Mouse (Mus musculus): Measurements from ENCODE around the gene Osbpl3. TPM values are rescaled to one million over a fixed set of nuclear protein-coding genes. Genes with fewer than 3 reads are reported as not detected.

The Osbpl3 gene
- polyA plus RNA-seq, 1 experiment from 2014 or later, result 16.7 TPM

DNA sequence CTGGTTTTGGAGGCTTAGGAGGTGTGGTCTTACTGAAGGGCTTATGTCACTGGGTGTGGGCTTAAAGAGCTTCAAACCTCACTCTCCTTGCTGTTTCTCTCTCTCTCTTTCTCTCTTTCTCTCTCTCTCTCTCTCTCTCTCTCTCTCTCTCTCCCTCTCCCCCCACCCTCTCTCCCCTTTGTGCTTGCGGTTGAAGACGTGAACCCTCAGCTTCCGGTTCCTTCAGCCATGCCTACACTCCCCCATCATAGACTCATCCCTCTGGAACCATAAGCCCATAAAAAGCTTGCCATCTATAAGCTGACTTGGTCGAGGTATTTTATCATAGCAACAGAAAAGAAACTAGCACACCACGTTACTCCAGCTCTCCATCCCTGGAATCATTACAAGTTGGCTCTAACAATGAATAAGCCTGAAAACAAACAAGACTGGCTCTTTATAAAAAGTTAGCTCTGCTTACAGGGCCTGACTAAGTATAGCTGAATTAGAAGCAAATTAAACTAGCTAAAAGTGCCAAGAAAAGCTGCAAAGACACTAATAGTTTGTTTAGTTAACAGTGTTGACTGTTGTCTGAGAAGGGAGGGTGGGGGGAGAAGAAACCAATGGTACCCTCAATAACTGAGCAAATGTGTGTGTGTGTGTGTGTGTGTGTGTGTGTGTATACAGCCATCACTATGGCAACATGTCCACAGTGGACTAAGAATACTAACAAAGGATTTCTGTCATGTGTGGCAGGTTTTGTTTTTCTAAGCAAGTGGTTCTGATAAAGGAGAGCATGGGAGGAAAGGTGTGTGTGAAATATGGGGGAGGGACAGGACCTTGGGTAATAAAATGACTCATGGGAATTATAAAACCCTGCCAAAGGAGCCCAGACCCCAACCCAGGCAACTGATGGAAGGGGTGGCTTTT lies 83.2 kb downstream of the Osbpl3 start:
- Histone ChIP-seq H3K27ac (ENCODE audit: low read length) (peak overlapping the region; percentile 58; the same call in 1 of the 2 replicates), H3K9me3 (ENCODE audit: control insufficient read depth, low read depth, low read length) (no peaks in the 10 kb centered on the region), H3K4me2 (replicated peaks; ENCODE audit: low read depth, low read length) (no peak overlapping the region), H3K9ac (replicated peaks; ENCODE audit: low read depth, low read length) (no peak overlapping the region), H3K36me3 (ENCODE audit: control insufficient read depth, insufficient read depth, low read length) (no peaks in the 10 kb centered on the region), H3K27me3 (ENCODE audit: control insufficient read depth, insufficient read depth, low read length) (no peaks in the 10 kb centered on the region), H3K4me1 (ENCODE audit: control insufficient read depth, insufficient read depth, low read length) (no peaks in the 10 kb centered on the region; the same call in 1 of the 2 replicates), H3K4me3 (ENCODE audit: low read depth, low read length) (no peak overlapping the region)
- 47% methylated on average over 5 of the region's 5 CpGs for WGBS
- peak; percentile 76 for ATAC-seq (ENCODE audit: insufficient number of reproducible peaks, insufficient read depth, low FRiP score, low read depth)

DNA sequence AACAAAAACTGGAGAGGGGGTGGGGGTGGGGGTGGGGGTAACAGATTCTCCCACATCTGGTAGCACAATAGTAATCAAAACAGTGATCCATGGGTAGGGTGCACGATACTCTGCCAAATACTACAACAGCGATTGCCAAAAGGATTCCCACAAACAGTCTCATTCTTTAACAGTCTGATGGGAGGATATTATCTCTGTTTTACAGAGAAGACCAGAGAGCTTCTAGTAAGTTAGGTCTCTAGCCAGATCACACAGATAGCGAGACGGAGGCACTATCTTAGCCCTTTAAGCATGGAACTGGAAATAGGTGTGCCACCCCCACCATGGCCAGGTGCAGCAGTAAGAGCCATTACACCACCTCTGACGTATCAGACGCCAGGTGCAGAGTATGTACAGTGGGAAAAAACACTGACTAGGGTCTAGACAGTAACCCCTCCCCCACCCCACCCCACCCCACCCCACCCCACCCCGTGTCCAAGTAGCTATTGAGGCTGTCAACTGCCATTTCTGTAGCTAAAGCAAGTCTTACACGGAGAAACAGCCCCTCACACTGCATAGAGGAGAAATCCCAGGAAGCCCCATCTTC lies 84.4 kb downstream of the Osbpl3 start:
- H3K9ac ChIP-seq (replicated peaks; ENCODE audit: low read depth, low read length), result no peak overlapping the region
- no peaks in the 10 kb centered on the region for H3K36me3 ChIP-seq (ENCODE audit: control insufficient read depth, insufficient read depth, low read length)
- H3K4me1 ChIP-seq (ENCODE audit: control insufficient read depth, insufficient read depth, low read length), result no peaks in the 10 kb centered on the region
- no peaks in the 10 kb centered on the region for H3K27me3 ChIP-seq (ENCODE audit: control insufficient read depth, insufficient read depth, low read length)
- H3K27ac ChIP-seq (ENCODE audit: low read length), result no peak overlapping the region
- H3K4me3 ChIP-seq (ENCODE audit: low read depth, low read length), result no peak overlapping the region
- no peak overlapping the region for H3K4me2 ChIP-seq (replicated peaks; ENCODE audit: low read depth, low read length)
- no peaks in the 10 kb centered on the region for H3K9me3 ChIP-seq (ENCODE audit: control insufficient read depth, low read depth, low read length)
- ATAC-seq (ENCODE audit: insufficient number of reproducible peaks, insufficient read depth, low FRiP score, low read depth), result no peak
- WGBS, result 81% methylated on average over 8 of the region's 8 CpGs

DNA sequence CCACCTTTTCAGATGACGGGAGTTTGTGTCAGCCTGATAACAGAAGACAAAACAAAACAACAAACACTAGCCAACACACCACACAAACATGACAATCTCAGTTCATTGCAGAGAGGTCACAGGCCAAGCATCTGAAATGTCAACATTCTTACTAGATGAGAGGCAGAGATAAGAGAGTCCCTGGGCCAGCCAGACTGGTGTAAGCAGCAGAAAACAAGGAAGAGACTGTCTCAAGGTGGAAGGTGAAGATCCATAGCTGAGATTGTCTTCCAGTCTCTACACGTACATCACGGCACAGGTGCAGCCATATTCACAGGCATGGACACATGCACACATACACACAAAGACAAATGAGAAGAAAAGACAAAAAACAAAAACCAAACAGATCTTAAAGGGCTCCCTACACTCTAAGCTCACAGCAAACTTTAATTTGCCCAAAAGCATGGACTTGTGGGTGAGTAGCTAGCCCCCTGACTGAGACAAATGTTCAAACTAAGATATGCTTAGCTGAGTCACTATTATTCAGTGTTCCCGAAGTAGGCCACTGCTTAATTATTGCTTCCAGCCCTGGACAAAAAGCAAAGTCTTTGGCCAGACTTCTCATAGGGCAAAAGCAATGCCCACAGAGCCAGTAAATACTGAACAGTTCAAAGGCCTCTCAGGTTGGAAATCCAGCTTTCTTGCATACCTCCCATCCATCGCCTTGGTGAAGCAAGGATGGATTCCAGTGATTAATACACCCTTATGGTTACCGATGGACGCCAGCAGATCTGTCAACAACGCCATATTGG lies 87.3 kb downstream of the Osbpl3 start:
- H3K9ac ChIP-seq (replicated peaks; ENCODE audit: low read depth, low read length), result no peak overlapping the region
- H3K27me3 ChIP-seq (ENCODE audit: control insufficient read depth, insufficient read depth, low read length), result no peaks in the 10 kb centered on the region
- H3K27ac ChIP-seq (ENCODE audit: low read length), result no peak overlapping the region
- WGBS, result 90% methylated on average over 8 of the region's 8 CpGs
- ATAC-seq (ENCODE audit: insufficient number of reproducible peaks, insufficient read depth, low FRiP score, low read depth), result no peak
- H3K9me3 ChIP-seq (ENCODE audit: control insufficient read depth, low read depth, low read length), result no peaks in the 10 kb centered on the region
- H3K4me2 ChIP-seq (replicated peaks; ENCODE audit: low read depth, low read length), result no peak overlapping the region
- no peaks in the 10 kb centered on the region for H3K36me3 ChIP-seq (ENCODE audit: control insufficient read depth, insufficient read depth, low read length)
- no peaks in the 10 kb centered on the region for H3K4me1 ChIP-seq (ENCODE audit: control insufficient read depth, insufficient read depth, low read length)
- no peak overlapping the region for H3K4me3 ChIP-seq (ENCODE audit: low read depth, low read length)

DNA sequence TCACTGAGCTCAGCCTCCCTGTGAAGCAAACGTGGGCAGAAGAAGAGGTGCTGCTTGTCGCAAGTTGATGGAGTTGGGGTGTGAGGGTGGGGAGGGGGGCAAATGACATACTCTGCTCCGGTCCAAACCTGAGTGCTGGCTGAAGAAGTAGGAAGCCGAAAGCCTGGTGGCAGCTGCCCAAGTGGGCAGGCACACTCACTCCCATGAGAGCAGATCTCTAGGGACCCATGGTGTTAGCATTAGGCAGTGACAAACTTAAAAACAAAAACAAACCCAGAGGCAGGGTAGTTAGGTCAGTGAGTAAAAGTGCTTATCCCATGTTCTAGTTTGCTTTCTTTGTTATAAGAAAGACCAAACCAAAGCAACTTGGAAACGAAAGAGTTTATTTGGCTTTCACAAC lies 88.2 kb downstream of the Osbpl3 start:
- no peak overlapping the region for H3K4me2 ChIP-seq (replicated peaks; ENCODE audit: low read depth, low read length)
- H3K36me3 ChIP-seq (ENCODE audit: control insufficient read depth, insufficient read depth, low read length), result no peaks in the 10 kb centered on the region
- H3K27ac ChIP-seq (ENCODE audit: low read length), result no peak overlapping the region
- no peak overlapping the region for H3K9ac ChIP-seq (replicated peaks; ENCODE audit: low read depth, low read length)
- no peaks in the 10 kb centered on the region for H3K27me3 ChIP-seq (ENCODE audit: control insufficient read depth, insufficient read depth, low read length)
- H3K4me3 ChIP-seq (ENCODE audit: low read depth, low read length), result no peak overlapping the region
- WGBS, result 83% methylated on average over 5 of the region's 5 CpGs
- H3K4me1 ChIP-seq (ENCODE audit: control insufficient read depth, insufficient read depth, low read length), result no peaks in the 10 kb centered on the region
- no peak for ATAC-seq (ENCODE audit: insufficient number of reproducible peaks, insufficient read depth, low FRiP score, low read depth)
- no peaks in the 10 kb centered on the region for H3K9me3 ChIP-seq (ENCODE audit: control insufficient read depth, low read depth, low read length)

DNA sequence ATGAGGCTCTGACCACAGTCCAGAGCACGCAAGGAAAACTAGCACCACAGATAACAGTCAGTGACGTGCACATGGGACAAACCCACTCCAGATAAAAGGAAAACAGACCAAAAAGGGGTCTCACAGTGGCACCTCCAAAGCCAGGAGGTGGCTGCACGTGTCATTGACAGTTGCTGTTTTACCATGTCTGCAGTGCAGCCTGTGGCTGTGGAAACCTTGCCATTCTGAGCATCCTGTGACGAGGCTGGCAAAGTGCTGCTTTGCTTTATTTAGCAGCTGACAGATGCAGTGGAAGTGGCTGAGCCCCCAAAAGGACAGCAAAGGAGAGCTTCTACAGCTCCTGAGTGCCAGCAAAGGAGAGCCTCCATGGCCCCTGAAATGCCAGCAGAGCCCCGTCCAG lies 89.3 kb downstream of the Osbpl3 start:
- Histone ChIP-seq H3K9me3 (ENCODE audit: control insufficient read depth, low read depth, low read length) (no peaks in the 10 kb centered on the region), H3K27me3 (ENCODE audit: control insufficient read depth, insufficient read depth, low read length) (no peaks in the 10 kb centered on the region), H3K4me3 (ENCODE audit: low read depth, low read length) (no peak overlapping the region), H3K27ac (ENCODE audit: low read length) (no peak overlapping the region), H3K36me3 (ENCODE audit: control insufficient read depth, insufficient read depth, low read length) (no peaks in the 10 kb centered on the region), H3K4me2 (replicated peaks; ENCODE audit: low read depth, low read length) (no peak overlapping the region), H3K9ac (replicated peaks; ENCODE audit: low read depth, low read length) (no peak overlapping the region), H3K4me1 (ENCODE audit: control insufficient read depth, insufficient read depth, low read length) (no peaks in the 10 kb centered on the region)
- WGBS, result 85% methylated on average over 5 of the region's 5 CpGs
- no peak for ATAC-seq (ENCODE audit: insufficient number of reproducible peaks, insufficient read depth, low FRiP score, low read depth)

DNA sequence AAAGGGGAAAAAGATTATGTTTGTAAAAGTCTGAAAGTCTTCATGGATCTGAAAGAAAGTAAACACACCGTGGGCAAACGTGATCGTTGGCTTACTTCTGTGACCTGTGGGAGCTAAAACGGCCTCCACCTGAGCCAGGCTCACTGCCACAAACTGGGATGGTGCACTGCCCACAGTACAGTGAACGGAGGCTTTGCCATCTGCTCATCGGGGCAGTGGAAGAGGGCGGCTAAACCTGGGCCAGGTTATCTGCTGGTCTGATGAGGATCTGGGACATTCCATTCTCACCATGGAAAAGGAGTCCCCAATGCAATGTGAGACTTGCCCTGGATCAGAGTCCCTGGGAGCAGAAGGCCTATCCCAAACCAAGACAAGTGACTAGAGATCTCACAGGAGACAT lies 89.7 kb downstream of the Osbpl3 start:
- no peak for ATAC-seq (ENCODE audit: insufficient number of reproducible peaks, insufficient read depth, low FRiP score, low read depth)
- no peaks in the 10 kb centered on the region for H3K4me1 ChIP-seq (ENCODE audit: control insufficient read depth, insufficient read depth, low read length)
- 68% methylated on average over 7 of the region's 7 CpGs for WGBS
- no peak overlapping the region for H3K27ac ChIP-seq (ENCODE audit: low read length)
- no peak overlapping the region for H3K9ac ChIP-seq (replicated peaks; ENCODE audit: low read depth, low read length)
- H3K4me2 ChIP-seq (replicated peaks; ENCODE audit: low read depth, low read length), result no peak overlapping the region
- no peak overlapping the region for H3K4me3 ChIP-seq (ENCODE audit: low read depth, low read length)
- H3K9me3 ChIP-seq (ENCODE audit: control insufficient read depth, low read depth, low read length), result no peaks in the 10 kb centered on the region
- H3K27me3 ChIP-seq (ENCODE audit: control insufficient read depth, insufficient read depth, low read length), result no peaks in the 10 kb centered on the region
- H3K36me3 ChIP-seq (ENCODE audit: control insufficient read depth, insufficient read depth, low read length), result no peaks in the 10 kb centered on the region

DNA sequence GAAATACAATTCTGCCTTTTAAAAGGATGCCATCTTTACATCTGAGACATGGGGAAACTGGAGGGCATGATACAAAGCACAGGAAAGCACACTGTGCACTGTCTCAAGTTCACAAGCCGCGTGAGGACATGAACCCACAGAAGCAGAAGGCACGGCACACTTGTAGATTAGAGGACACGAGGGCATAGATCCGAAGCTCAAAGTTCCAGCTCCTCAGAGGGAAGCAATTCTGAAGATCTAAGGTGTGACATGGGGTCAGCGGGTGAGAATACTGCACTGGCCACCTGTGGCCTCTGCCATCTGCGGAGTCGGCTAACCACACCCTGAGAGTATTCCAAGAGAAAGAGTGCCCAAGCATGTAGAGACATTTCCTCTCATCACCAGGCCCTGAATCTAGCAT lies 91.6 kb downstream of the Osbpl3 start:
- Histone ChIP-seq H3K27ac (ENCODE audit: low read length) (no peak overlapping the region), H3K9me3 (ENCODE audit: control insufficient read depth, low read depth, low read length) (no peaks in the 10 kb centered on the region), H3K9ac (replicated peaks; ENCODE audit: low read depth, low read length) (no peak overlapping the region), H3K27me3 (ENCODE audit: control insufficient read depth, insufficient read depth, low read length) (no peaks in the 10 kb centered on the region), H3K4me3 (ENCODE audit: low read depth, low read length) (no peak overlapping the region), H3K4me2 (replicated peaks; ENCODE audit: low read depth, low read length) (no peak overlapping the region), H3K36me3 (ENCODE audit: control insufficient read depth, insufficient read depth, low read length) (no peaks in the 10 kb centered on the region), H3K4me1 (ENCODE audit: control insufficient read depth, insufficient read depth, low read length) (no peaks in the 10 kb centered on the region)
- 89% methylated on average over 8 of the region's 8 CpGs for WGBS
- no peak for ATAC-seq (ENCODE audit: insufficient number of reproducible peaks, insufficient read depth, low FRiP score, low read depth)

DNA sequence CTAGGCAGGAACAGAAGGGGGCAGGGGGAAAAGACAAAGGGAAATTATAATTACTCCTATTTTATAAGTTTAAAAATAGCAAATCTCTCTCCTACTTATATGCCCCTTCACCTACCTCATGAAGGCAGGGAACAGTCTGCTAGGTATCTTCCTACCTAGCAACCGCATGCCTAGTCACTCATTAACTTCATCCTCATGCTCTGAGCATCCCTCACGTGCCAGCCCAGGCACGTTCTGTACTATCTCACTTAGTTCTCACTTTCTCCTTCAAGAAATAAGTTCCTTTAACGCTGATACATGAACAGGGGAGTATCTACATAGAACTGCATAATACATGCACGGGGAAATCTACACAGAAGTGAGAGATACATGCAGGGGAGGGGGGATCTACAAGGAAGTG lies 92.6 kb downstream of the Osbpl3 start:
- H3K27ac ChIP-seq (ENCODE audit: low read length), result no peak overlapping the region
- H3K27me3 ChIP-seq (ENCODE audit: control insufficient read depth, insufficient read depth, low read length), result no peaks in the 10 kb centered on the region
- H3K9me3 ChIP-seq (ENCODE audit: control insufficient read depth, low read depth, low read length), result no peaks in the 10 kb centered on the region
- 0 out of 2 replicates have a peak, but pooled peaks have one; percentile 42 for ATAC-seq (ENCODE audit: insufficient number of reproducible peaks, insufficient read depth, low FRiP score, low read depth)
- H3K36me3 ChIP-seq (ENCODE audit: control insufficient read depth, insufficient read depth, low read length), result no peaks in the 10 kb centered on the region
- H3K9ac ChIP-seq (replicated peaks; ENCODE audit: low read depth, low read length), result no peak overlapping the region
- H3K4me3 ChIP-seq (ENCODE audit: low read depth, low read length), result no peak overlapping the region
- no peaks in the 10 kb centered on the region for H3K4me1 ChIP-seq (ENCODE audit: control insufficient read depth, insufficient read depth, low read length)
- WGBS, result 71% methylated on average over 5 of the region's 5 CpGs
- no peak overlapping the region for H3K4me2 ChIP-seq (replicated peaks; ENCODE audit: low read depth, low read length)

All from stomach, embryonic 14.5 days (tissue).